Mouse (Mus musculus): ENCODE results near the gene Gm11563. TPM values are rescaled to one million over a fixed set of nuclear protein-coding genes. Genes with fewer than 3 reads are reported as not detected.
"Not testable (repeated sequence)": the region's sequence is repeated elsewhere in the genome, so short reads cannot be mapped to it uniquely, and the experiment has no call there.

Gm11563 gene
- not detected for total RNA-seq (2021)
- long read RNA-seq, experiment 1, result 0 reads
- long read RNA-seq, experiment 2, result 0 reads

GRCm38 (mm10) chr11:99658467-99659010, at the start of gene Gm11563:
Gene Gm11563 (minus strand): TSS chr11:99658960.
- not testable (repeated sequence) for DNase-seq

GRCm38 (mm10) chr11:99690463-99690862, 31.7 kb upstream of the Gm11563 start, which contains the start of gene Gm14190:
Gene Gm14190 (minus strand): TSS chr11:99690740.
- DNase-seq, result no peak

GRCm38 (mm10) chr11:99685235-99685634, 26.5 kb upstream of the Gm11563 start:
- DNase-seq, result not testable (repeated sequence)

- no peak for DNase-seq
Observed at GRCm38 (mm10) chr11:99683481-99683880, 24.7 kb upstream of the Gm11563 start.

- no peak for DNase-seq
Observed at GRCm38 (mm10) chr11:99665860-99666259, 7.1 kb upstream of the Gm11563 start, which contains the start of gene Krtap4-6. Gene Krtap4-6 (minus strand): TSS chr11:99665960.

- DNase-seq, result no peak
Observed at GRCm38 (mm10) chr11:99662802-99663201, 4.0 kb upstream of the Gm11563 start.

- no peak for DNase-seq
Observed at GRCm38 (mm10) chr11:99659256-99659655, 496 bp upstream of the Gm11563 start.

- no peak for DNase-seq
Observed at GRCm38 (mm10) chr11:99657051-99657450, 1.7 kb downstream of the Gm11563 start.

GRCm38 (mm10) chr11:99650136-99650535, 8.6 kb downstream of the Gm11563 start, which contains the start of gene Gm11555:
Gene Gm11555 (minus strand): TSS chr11:99650236.
- no peak for DNase-seq

- DNase-seq, result no peak
Observed at GRCm38 (mm10) chr11:99646444-99646843, 12.3 kb downstream of the Gm11563 start.

- no peak for DNase-seq
Observed at GRCm38 (mm10) chr11:99644351-99644750, 14.4 kb downstream of the Gm11563 start.

- not testable (repeated sequence) for DNase-seq
Observed at GRCm38 (mm10) chr11:99643635-99644139, 15.1 kb downstream of the Gm11563 start, which contains the start of gene Krtap4-7. Gene Krtap4-7 (minus strand): TSS chr11:99644089.

GRCm38 (mm10) chr11:99640926-99641325, 17.8 kb downstream of the Gm11563 start:
- no peak for DNase-seq

- DNase-seq, result no peak
Observed at GRCm38 (mm10) chr11:99637086-99637485, 21.7 kb downstream of the Gm11563 start.

GRCm38 (mm10) chr11:99634653-99635134, 24.1 kb downstream of the Gm11563 start, which contains the start of gene Krtap4-2:
Gene Krtap4-2 (minus strand): TSS chr11:99635084.
- no peak for DNase-seq

GRCm38 (mm10) chr11:99633293-99633692, 25.5 kb downstream of the Gm11563 start:
- DNase-seq, result no peak

GRCm38 (mm10) chr11:99630890-99631289, 27.9 kb downstream of the Gm11563 start:
- DNase-seq, result no peak

- DNase-seq, result no peak
Observed at GRCm38 (mm10) chr11:99628138-99628537, 30.6 kb downstream of the Gm11563 start, which contains the start of gene Krtap4-1. Gene Krtap4-1 (minus strand): TSS chr11:99628238.

- no peak for DNase-seq
Observed at GRCm38 (mm10) chr11:99620335-99620734, 38.4 kb downstream of the Gm11563 start, which contains the start of gene Gm11562. Gene Gm11562 (minus strand): TSS chr11:99620435.

- DNase-seq, result no peak
Observed at GRCm38 (mm10) chr11:99614796-99615363, 43.9 kb downstream of the Gm11563 start, which contains the start of gene Krtap2-4. Gene Krtap2-4 (minus strand): TSS chr11:99614846.

GRCm38 (mm10) chr11:99610089-99610488, 48.7 kb downstream of the Gm11563 start, which contains the start of gene Gm11937:
Gene Gm11937 (minus strand): TSS chr11:99610189.
- not testable (repeated sequence) for DNase-seq

GRCm38 (mm10) chr11:99609126-99609525, 49.6 kb downstream of the Gm11563 start:
- no peak for DNase-seq

Measured in gastrocnemius, postnatal 10 days (tissue).